Mouse (Mus musculus) R1 (cell line): ENCODE measurements at regions not wholly inside any gene's neighbourhood (a gene's known extent, or its start where the extent isn't known, plus 50 kb on each side); places are given as distances from the start of the nearest gene placed in this dataset.

Source experiments
- DNase-seq: peaks from one replicate; pipeline ENCODE4 v3.0.0-alpha.2; 2018; ENCODE audit warnings: low read depth, low spot score

DNA sequence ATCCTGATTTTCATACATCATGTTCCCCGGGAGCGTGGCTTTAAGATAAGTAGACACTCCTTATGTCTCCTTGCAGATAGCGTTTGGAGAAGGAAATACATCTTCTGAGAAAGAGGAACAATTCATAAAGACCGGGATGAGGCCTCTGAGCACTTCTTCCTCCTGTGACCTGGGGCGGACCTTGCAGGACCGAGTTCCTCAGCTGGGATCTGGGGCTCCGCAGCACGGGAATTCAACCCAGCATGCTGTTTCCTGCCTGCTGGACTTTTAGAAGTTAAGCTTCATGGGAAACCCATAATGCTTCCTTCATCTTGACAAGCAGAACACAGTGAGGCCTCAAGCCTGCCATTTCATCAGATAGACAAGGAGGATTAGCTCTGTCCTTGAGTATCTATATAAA is 491.4 kb downstream of the Fam19a5 start:
- no peak for DNase-seq

DNA sequence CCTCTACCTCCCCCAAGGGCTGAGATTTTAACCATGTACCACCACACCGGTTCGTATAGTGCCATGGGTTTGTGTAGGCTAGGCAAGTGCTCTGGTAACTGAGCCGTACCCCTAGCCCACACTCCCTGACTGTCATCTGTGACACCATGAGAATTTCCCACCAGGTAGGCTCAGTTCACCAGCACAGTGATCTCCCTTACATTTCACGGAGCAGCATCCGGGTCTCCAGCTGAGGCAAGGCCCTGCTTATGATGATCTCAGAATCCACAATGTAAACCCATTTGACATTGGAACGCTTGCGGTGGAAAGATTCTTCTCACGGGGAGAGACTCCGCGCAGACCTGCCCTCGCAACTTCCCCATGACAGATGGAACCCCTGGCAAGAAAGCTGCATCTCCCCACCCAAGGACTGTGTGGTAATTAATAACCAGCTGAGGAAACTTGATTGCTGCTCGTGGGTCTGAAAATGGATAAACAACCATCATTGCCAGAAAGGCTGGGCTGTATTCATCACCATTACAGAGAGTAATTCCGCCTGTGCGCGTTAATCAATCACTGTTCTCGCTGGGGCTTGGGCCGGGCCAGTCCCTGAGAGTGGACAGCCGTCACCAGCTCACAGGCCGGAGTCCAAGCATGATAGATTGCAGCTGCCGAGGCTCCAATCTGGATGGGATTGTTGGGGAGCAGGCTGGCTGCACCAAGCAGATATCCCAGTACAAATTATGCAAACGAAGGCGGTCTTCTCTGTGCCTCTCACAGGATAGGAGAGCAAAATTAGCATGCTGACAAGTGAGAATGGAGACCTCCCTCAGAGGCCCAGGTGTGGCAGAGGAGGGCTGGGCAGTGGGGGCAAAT is 492.3 kb downstream of the Fam19a5 start:
- no peak for DNase-seq

DNA sequence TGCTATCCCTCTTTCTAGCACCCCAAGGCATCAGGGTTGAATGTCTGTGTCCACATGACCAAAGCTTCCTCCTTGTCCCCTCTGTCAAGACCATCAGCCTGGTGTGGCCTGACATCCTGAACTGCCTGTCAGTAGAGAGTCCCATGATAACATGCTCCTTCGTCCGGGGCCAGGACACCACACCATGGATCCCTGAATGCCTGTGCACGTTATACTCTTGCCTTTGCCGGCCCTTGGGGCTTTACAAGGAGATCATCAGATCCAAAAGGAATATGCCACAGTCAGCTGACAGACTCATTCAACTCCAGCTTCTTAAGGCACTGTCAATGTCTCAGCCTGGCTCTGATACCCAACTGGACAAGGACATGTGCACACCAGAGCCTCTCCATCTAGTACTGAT is 493.5 kb downstream of the Fam19a5 start:
- DNase-seq, result no peak

GRCm38 (mm10) chr15:88042821-88043220 is 498.7 kb downstream of the Fam19a5 start:
- DNase-seq, result no peak

GRCm38 (mm10) chr15:88058071-88058470 is 514.0 kb downstream of the Fam19a5 start:
- peak; percentile 46 for DNase-seq

DNA sequence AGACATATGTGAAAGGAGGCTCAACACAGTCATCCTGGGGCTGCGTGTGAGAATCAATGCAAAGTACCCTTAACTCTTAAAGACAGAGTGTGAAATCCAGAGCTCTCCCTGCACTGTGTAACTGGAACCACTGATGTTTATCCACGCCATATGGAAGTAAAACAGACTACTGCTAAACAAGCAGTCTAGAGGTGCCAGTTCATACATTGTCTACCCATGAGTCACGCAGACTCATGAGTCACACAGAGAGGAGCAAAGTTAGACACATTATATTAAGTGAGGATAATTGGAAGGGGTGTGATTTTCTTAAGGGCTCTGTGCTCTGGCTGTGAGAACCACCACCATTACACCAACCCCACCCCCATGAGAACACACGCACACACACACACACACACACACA is 516.8 kb downstream of the Fam19a5 start:
- DNase-seq, result no peak

DNA sequence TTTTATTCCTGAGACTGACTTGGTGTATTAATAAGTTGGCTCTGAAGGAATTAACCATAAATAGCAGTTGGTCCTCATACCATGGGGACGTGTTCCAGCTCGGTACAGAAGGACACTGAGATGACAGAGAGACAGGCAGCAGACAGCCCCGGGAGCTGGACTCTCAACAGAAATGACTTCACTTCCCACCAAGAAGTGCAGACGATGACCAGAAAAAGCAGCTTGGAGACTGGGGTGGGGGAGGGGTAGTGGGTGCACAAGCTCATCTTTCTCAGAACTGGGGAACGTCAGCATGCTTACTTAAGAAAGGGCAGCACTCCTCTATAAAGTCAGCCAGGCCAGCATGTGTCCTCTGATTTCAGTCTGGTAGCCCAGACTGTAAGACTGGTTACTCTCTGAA is 518.9 kb downstream of the Fam19a5 start:
- DNase-seq, result no peak

GRCm38 (mm10) chr15:88068476-88068875 is 524.4 kb downstream of the Fam19a5 start:
- no peak for DNase-seq

DNA sequence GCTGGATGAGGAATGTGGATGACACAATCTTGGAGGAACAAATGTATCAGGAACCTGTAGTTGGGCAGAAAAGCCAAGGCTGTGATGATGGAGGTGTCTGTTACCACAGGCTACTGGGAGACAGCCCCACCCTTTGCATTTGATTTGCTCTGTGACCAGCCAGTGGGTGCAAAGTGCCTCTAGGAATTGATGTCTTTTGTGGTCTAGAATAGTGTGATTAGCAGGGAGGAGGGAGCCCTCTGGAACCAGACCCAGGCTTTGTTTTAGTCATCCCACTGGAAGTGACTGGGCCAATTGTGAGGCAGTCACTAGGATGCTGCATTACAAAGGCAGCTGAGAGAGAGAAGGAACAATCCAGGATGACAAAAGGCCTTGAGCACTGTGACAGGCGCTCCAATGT is 527.4 kb upstream of the Zdhhc25 start:
- DNase-seq, result peak; percentile 6

DNA sequence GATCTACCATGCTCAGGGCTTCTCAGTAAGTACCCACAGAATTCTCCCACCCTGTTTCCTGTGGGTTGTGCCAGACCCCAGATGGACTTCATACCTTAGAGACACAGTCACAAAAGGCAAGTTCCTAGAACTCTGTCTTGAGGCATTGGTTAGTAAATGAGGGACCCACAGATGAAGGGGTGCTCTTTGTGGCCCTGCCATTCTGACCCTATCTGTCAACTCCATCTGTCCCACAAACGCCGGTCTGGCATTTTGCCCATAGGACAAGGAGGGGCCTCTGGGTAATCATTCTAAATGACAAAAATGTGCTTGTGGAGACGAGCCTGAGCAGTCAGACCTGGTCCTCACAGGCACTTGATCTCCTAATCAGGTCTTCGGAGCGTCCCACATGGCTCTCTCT is 516.2 kb upstream of the Zdhhc25 start:
- no peak for DNase-seq

DNA sequence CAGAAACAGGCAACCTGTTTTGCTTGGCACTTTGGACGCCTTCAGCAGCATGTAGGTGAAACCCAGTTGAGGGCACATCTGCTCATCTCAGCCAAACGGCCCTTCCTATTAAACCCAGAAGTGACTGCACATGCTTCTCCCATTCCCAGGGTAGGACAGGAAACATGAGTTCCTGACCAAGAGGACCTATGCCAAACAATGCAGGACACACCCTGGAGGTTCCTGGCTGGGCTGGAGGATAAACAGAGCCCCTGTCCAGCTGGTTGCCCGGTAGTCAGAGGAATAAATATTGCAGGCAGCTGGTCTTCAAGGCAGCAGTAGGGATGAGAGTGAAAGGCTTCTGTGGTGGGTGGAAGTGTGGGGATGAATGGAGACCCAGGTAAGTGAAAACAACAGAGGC is 514.5 kb upstream of the Zdhhc25 start:
- DNase-seq, result no peak

- no peak for DNase-seq
Measured at GRCm38 (mm10) chr15:88089486-88089885, 510.6 kb upstream of the Zdhhc25 start.

DNA sequence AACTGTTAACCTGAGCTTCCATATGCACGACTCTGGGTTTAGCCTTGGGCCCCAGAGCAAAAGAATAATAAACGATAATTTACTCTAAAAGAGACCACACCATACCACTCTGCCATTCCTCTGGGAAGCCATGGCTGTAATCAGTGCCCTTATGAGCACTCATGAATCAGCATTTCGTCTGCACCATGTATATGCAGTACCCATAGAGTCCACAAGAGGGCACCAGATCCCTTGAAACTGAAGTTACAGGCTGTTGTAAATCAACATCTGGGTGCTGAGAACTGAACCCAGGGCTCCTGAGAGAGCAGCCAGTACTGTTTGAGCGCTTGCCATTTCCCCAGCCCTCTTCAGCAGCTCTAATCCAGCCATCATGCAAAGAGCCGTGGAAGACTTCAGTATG is 508.7 kb upstream of the Zdhhc25 start:
- DNase-seq, result peak; percentile 67

DNA sequence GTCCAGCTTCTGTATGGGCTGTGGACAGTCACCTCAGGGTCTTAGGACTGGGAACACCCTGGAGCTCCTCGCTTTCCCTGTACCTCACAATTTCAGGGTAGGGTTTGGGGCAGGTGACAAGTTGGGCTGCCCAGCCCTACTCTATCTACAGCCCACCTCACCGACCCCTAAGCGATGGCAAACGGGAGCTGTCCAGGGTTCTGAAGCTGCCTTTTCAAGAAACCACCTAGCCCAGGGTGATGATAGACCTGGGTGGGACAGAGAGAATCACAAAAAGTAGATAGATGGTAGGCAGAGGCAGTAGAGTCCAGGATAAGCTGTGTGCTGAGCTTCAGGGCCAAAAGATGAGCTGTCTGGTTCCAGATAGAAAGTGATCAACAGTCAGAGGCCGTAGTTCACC is 479.7 kb upstream of the Zdhhc25 start:
- peak; percentile 21 for DNase-seq

- no peak for DNase-seq
Measured at GRCm38 (mm10) chr15:88123907-88124523, 476.1 kb upstream of the Zdhhc25 start.

DNA sequence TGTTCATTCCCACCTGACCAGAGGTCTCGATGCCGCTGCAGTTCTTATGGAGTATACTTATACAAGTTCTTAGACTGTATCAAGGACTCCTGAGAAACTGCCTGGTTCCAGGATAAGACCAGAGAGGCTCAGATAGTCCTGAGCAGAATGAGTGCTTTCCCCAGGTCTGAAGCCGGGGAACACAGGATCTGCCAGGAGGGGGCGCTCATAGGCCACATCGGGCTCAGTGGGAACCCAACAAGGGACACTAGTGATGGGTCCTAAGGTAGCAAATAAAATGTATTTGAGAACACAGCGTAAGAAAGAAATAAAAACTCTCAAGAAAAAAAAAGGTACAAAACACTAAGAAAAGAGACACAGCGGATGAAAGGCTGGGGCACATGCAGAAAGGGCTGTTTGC is 454.0 kb upstream of the Zdhhc25 start:
- peak; percentile 36 for DNase-seq

- DNase-seq, result no peak
Measured at GRCm38 (mm10) chr15:88151199-88151598, 448.9 kb upstream of the Zdhhc25 start.

DNA sequence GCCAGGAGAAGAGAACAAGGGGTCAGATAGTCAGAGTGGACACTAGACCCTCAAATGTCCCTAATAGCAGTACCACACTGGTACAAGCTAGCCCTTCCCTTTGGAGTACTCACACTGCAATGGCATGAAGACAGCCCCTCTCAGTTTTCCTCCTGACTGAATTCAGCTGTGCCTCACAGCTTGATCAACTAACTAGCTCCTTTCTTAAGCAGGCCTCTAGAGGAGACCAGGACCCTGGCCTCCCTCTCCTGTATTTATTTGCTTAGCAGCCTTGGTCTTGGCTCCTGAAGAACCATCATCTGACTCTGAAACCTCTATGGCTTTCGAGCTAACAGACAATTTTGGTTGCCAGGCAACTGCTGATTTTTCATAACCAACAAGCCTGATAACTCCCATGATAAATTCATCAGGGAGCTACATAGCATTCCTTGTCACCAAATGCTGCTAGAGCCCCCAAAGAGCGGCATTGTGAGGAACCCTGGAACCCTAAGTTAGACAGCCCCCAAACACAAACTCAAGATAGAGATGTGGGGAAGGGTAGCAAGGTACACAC is 440.4 kb upstream of the Zdhhc25 start:
- DNase-seq, result no peak

DNA sequence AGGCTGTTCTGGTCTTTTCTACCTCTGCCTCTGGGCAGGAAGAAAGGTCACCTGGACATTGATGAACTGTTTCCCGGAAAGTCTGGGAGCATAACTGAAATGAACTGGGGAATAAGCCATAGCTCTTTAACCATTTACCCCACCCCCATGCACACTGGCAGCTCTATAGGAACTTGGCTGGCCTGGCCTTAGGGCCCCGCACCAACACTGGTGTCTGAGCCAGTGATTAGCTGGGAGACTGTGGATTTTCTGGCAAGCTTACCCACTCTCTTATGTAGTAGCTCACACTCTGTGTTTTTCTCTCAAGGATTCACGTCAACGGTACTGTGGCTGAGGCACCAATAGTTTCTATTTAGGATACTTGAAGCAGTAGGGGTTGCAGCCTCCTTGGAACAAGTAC is 439.8 kb upstream of the Zdhhc25 start:
- DNase-seq, result no peak

DNA sequence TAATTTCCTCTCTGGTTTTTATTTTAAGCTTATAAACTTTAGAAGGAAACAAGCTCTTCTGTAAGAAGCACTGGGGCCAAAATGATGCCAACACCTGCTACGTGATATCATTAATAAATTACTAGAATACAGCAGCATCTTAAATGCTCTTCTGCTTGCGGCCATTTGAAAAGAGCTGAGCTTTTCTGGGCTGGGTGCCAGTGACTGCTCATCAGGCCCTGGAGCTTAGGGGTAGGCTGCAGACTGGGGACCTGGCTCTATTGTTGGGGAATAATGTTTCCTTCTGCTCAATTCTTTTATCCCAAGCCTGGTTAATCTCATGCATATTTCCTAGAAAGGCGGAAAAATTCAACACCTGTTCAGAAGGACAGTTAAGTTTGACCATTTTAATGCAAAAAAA is 436.7 kb upstream of the Zdhhc25 start:
- no peak for DNase-seq

- DNase-seq, result peak; percentile 54
Measured at GRCm38 (mm10) chr15:88174326-88174725, 425.8 kb upstream of the Zdhhc25 start.

GRCm38 (mm10) chr15:88175991-88176390 is 424.1 kb upstream of the Zdhhc25 start:
- no peak for DNase-seq

- DNase-seq, result no peak
Measured at GRCm38 (mm10) chr15:88196539-88196938, 403.6 kb upstream of the Zdhhc25 start.
